Mouse (Mus musculus) kidney, adult 9 months (tissue): ENCODE measurements at regions not wholly inside any gene's neighbourhood (a gene's known extent, or its start where the extent isn't known, plus 50 kb on each side); places are given as distances from the start of the nearest gene placed in this dataset.

Source experiments
- DNase-seq: peaks from one replicate; pipeline ENCODE4 v3.0.0; 2022

GRCm38 (mm10) chr11:109088488-109089252 is 55.5 kb downstream of the E030025P04Rik start:
- no peak for DNase-seq

GRCm38 (mm10) chr11:109081957-109082356 is 62.2 kb downstream of the E030025P04Rik start:
- DNase-seq: no peak

DNA sequence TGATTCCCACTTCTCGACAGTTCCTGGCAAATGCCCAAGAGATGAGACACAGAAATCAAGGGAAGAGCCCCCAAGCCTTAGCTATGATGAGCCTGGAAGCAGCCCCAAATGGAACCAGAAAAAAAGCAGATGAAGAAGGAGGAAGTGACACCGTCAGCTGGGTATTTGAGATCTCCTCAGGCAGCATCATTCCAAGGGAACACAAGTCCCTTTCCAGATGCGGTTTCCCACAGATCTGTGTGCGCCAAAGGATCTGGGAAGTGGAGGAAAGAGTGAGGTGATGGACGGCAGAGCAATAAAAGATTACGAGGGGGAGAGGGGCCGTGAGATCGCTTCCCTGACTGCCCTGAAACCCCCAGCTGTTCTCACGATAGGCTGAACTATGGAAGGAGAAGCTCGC is 62.7 kb downstream of the E030025P04Rik start:
- no peak for DNase-seq

DNA sequence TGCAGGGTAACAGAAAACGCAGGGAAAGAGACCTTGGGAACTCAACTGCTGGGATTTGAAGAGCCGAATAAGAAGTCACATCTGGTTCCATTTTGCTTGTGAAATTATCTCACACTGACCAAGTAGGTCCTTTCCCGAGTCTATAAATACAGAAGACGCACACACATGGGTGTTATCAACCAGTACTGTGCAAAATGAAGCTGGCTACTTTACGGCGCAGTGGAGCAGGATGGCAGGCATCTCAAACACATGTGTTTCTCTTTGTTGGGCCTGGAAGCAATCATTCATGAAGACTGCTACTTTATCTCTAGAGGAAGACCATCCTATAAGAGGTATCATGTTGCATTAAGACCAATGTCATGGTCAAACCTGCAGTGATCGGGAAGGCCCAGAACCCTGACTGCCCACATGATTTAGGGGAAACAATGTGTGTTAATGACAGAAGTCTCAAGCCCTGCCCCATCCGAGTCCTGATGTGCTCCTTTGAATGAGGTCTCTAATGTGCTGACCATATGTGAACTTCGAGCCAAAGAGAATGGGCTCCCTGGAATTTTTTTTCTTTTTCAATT is 63.2 kb downstream of the E030025P04Rik start:
- no peak for DNase-seq

DNA sequence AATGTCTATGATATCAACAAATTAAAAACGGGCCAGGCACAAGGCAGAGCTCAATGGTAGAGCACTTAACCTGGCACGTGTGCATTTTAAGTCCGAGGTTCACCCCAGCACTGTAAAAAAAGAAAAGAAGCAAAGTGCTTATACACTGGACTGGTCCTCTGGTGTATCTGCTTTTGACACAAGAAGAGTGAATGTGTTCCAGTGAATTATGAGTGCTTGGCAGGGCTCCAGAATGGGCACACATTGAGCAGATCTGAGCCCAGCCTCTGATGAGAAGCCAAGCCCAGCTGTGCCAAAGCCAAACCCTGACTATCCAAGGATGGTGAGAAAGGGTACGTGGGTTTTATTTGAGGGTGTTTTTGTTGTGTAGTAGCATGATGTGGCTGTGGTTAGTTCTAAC is 64.7 kb downstream of the E030025P04Rik start:
- DNase-seq: no peak

DNA sequence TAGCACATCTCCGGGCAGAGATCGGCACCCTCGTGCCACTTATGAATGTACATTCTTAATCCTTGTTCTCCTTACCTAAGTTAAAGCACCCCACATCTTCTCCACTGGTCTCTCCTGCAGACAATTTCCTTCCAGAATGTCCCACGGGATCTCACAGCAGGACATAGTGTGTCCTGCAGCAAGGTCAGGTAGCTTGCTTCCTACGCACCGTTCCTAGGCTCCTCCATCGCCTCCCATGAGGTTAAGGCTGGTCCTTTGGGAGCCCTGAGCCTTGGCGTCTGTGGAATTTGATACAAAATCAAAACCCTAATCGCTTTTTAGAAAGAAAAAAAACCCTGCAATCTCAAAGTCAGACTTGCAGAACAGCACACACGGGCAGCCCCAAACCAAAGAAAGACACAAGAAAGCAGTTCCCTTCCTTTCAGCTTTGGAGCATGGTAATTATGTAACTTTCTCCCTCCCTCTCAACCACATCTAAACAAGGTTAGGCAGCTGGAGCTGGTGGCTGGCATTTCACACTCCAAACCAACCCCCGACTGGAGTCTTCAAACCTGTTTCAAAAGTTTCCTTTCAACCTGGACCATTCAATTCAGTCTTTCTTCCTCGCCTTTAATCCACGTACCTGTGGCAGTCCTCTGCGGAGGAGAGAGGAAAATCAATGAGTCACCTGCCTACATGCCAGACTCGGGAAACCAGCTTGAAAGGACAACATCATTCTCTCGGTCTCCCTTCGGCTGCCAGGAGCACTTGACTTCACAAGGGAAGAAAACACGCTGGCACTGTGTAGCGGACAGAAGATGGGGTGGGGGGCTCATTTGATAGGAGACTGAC is 67.4 kb downstream of the E030025P04Rik start:
- no peak for DNase-seq

- DNase-seq: no peak
Observed at GRCm38 (mm10) chr11:109071340-109071739, 72.8 kb downstream of the E030025P04Rik start.

DNA sequence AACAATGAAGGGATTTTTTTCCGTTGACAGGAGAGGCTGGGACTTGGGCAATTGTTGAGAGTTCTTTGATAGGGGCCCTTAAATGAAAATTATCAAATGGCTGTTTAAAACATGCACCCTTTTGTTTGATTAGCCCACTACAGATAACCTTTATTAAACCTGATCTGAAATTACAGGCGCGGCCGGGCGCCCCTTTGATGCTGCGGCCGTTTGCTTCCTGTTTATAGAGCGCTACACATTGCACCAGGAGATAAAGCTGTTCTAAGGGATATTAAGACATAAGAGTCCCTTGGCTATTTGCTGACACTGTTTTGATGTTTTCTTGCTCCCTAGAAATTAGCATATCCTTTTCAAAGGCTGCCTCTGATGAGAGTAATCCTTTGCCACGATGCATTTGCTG is 73.8 kb downstream of the E030025P04Rik start:
- no peak for DNase-seq

DNA sequence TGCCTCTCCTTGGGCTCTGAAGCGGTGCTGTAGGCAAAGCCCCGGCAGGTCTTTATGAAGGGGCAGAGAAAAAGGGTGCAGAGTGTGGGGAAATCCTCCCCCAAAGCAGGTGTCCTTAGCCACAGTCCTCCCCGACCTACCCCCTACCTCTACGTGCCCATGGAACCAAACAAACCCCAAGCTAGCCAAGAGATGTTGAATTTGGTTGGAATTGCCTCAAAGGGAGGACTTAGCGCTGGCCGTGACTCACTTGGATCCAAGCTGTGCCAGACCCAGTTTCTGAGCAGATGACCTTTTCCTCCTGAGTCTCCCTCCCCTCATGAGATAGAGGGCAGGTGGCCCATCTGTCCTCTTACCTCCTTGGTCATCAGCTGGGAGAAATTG is 74.9 kb downstream of the E030025P04Rik start:
- no peak for DNase-seq

GRCm38 (mm10) chr11:109068371-109069325 is 75.5 kb downstream of the E030025P04Rik start:
- DNase-seq: no peak

- DNase-seq: no peak
Observed at GRCm38 (mm10) chr11:109067733-109068132, 76.4 kb downstream of the E030025P04Rik start.

DNA sequence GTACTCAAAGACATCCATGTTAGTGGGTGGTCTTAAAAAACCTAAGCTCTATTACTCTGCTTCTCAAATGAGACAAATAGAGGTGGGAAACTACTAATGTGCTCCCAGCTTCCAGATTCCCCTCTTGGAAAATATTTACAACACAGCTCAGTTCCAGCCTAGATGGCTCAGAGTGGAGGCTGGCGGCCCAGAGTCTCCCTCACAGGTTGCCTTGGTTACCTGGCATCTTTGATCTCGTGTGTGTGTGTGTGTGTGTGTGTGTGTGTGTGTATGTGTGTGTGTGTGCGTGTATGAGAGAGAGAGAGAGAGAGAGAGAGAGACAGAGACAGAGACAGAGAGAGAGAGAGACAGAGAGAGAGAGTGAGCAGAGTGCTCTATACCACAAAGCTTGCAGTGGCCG is 82.2 kb downstream of the E030025P04Rik start:
- no peak for DNase-seq

DNA sequence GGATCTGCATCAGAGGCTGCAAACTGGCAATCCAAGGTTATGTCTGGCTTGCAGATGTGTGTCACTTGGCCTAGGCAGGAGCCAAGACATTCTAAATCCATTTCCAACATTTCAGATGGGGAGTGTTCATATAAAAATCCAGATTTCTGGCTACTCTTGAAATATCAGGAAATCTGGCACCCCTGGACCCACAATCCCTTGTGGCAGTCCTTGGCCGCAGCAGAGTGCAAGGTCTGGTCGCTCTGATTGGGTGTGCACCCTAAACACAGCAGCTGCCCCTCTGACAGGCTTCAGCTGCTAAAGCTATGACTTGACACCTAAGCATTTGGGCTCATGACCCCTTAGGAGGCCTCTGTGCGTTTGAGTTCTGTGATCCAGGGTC is 83.7 kb downstream of the E030025P04Rik start:
- no peak for DNase-seq

DNA sequence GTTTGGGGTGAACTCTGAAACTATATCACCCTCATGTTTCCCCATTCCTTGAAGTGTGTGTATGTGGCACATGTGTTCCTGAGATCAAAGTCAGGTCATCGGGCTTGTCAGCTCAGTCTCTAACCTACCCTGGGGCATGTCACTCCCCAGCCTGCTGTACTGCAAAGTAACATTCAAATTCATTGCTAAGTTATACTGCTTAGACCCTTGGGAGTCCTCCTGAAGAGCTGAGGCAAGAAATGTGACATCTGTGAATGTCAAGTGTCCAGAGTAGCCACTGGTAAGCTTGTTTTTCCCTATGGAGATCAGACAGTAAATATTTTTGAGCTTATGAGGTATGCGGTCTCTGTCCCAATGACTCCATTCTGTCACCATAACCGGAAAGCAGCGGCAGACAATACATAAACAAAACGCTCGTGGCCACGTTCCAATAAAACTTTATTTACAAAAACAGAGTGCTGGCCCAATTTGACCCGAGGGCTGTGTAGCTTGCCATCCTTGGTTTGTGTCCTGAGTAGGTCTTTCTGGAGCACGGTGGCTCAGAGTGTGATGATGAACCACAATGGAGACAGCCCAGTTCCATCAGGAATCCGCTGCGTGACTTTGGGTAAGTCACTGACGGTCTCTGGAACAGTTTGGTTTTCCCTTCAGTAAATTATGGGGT is 84.2 kb downstream of the E030025P04Rik start:
- DNase-seq: no peak

DNA sequence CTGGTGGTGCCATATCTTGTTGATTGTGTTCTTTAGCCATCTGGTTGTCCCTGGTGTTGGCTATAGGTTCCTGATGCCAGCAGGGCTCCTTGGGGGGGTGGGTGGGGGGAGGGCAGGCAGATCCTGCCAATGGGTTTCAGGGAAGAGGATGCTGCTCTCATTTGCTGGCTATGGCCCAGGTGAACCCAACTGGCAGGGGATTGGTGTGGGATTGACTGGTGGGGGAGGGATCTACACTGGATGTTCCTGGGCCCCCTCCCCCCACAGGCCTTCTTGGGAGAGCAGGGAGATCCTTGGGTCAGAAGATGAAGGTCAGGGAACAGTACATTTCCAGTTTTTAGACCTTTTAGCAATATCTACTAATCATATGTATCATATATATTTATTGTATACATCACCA is 86.1 kb downstream of the E030025P04Rik start:
- DNase-seq: no peak

DNA sequence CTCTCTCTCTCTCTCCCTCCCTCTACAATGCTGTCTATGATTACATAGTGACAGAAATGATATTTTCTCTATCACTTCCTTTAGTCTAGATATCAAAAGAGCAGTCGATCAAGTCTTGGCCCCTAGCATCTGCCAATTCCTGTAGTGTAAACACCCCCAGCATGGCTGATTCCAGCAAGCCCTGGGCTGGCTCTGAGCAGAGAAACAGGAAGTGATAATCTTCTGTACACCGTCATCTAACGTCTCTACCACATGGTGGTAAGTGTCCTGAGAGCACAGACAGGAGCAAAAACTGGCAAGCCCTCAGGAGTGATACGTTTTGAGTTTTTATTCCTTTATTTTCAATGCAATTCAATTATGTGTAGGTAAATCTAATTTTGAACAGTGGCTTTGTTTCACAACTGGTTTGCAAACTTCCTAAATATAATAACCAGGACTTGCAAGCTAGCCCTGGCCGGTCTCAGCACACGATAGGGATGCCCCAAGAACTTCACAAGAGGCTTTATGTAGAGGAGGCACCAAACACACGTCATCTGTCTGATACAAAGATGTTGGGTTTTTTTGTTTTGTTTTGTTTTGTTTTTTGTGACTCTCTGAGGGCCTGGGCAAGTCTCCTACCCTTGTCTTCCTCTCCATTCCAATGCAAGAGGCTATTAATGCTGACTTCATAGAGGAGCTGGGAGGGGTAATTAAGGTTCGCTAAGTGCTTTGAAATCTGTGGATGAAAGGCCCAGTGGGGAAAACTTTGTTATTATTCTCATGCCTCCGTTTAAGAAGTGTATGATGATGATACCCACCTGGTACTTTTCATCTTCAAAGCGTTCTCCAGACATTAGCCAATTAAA is 95.7 kb downstream of the E030025P04Rik start:
- DNase-seq: no peak

DNA sequence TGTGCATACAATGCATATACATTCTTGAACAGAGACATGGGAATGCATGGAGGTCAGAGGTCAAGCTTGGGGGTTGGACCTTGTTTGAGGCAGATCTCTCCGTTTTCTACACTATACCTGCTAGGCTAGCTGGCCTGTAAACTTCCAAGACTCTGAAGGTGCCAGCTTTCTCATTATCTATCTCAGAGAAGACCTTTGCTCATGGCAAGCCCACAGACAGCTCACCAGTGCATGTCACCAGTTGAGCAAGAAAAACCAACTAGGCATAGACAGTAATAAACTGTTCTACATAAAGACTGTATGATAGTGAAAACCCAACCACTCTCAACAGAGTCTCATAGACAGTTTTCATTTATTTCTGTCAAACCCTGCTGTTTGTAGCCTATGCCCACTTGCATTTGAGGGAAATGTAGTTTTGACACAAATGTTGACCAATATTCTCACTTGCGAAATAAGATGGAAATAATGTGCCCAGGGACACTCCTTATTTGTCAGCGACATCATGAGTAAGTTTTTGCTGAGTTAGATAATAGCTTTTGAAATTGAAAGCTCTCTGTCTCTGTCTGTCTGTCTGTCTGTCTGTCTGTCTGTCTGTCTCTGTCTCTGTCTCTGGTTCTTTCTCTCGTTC is 96.6 kb downstream of the E030025P04Rik start:
- DNase-seq: no peak

DNA sequence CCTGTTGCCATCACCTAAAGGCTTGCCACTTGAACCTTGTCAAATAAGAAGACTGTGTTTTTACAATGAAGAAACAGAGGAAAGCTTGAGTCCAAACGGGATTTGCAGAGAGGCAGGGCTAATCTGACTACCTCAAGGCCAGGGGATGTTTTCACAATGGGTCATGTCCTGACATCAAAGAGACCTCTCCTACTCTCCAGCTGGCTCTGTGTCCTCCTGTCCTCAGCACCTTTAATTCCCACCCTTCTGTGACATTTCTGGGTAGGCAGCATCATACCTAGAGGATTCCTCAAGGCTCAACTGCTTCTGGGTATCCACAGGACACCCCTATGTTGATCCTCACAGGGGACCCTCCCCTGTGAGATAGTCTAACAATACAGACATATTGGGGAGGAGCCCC is 97.7 kb downstream of the E030025P04Rik start:
- DNase-seq: no peak

GRCm38 (mm10) chr11:109040519-109040916 is 103.7 kb downstream of the E030025P04Rik start:
- DNase-seq: no peak

DNA sequence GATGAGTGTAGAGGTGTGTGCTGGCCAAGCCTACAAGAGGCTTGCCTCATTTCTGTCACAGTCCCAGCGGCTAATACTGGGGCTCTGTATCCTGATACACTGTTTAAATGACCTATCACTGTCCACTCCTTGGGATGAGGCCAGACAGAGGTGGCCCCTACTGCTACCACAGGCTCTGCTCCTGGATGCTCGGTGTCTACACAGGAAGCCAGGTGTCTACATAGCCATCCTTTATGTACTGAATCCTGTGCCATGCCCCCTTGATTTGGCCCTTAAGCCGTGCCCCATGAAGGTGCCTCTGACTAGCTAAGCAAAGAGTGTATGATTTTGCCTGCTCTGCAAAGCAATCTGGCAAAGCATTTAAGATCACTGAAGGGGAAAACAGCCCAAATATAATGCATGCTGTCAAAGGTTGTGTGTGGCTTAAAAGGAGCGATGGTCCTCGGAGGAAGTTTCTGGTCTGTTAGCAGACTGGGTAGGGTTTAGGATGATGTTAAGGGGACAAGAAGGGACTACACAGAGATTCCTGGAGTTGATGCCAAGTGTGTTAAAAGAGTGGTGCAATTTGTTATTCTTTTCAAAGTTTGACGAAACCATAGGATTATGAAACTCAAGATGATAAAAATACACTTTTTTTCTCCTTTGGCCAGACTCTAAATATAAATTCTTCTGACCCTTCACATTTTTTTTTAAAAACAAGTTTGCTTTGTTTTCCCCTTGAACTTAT is 104.2 kb downstream of the E030025P04Rik start:
- no peak for DNase-seq
